Mouse (Mus musculus) granulocyte monocyte progenitor cell, adult 5-6 weeks (primary cell): ENCODE results near the gene Apobec2. TPM values are rescaled to one million over a fixed set of nuclear protein-coding genes. Genes with fewer than 3 reads are reported as not detected.

Experiments
- total RNA-seq, 2 experiments: library from RNA; stranded (forward) in 1 of 2; stranded (reverse) in 1 of 2; fragments of 200-712, 200-1000 nt in 1 of 2; fragments of >200 nt in 1 of 2; fragmentation: Nextera tagmentation in 1 of 2; gene quantifications; 2 replicates each; pipeline ENCODE4 v1.2.3; 2014 to 2017

Gene Apobec2
- total RNA-seq, 2 experiments from 2014 or later = not detected

Other genes starting within 250 kb of the Apobec2 start
- 6.5 and 7.6 TPM in 2 replicates for gene Trem1, start 200.2 kb downstream of the Apobec2 start, total RNA-seq (2014; fragmentation: Nextera tagmentation)
- 13.5 and 14.7 TPM in 2 replicates for gene Trem1, start 200.2 kb downstream of the Apobec2 start, total RNA-seq (2017)
- 84.6 and 114 TPM in 2 replicates for gene Trem3, start 185.2 kb downstream of the Apobec2 start, total RNA-seq (2014; fragmentation: Nextera tagmentation)
- gene Trem3, start 185.2 kb downstream of the Apobec2 start, total RNA-seq (2017) = 126 and 147 TPM in 2 replicates
- gene Treml4, start 168.6 kb downstream of the Apobec2 start, total RNA-seq (2014; fragmentation: Nextera tagmentation) = 0.56 and 0.99 TPM in 2 replicates
- 1.4 and 2.6 TPM in 2 replicates for gene Treml4, start 168.6 kb downstream of the Apobec2 start, total RNA-seq (2017)
- gene Treml2, start 133.4 kb downstream of the Apobec2 start, total RNA-seq (2014; fragmentation: Nextera tagmentation) = 58.2 and 68.7 TPM in 2 replicates
- gene Treml2, start 133.4 kb downstream of the Apobec2 start, total RNA-seq (2017) = 42.5 and 45.8 TPM in 2 replicates
- 3.1 and 8.2 TPM in 2 replicates for gene B430306N03Rik, start 116.8 kb downstream of the Apobec2 start, total RNA-seq (2014; fragmentation: Nextera tagmentation)
- gene B430306N03Rik, start 116.8 kb downstream of the Apobec2 start, total RNA-seq (2017) = 3.0 TPM in 2 replicates
- 2.8 and 6.4 TPM in 2 replicates for gene Trem2, start 86.5 kb downstream of the Apobec2 start, total RNA-seq (2014; fragmentation: Nextera tagmentation)
- gene Trem2, start 86.5 kb downstream of the Apobec2 start, total RNA-seq (2017) = 3.7 and 4.2 TPM in 2 replicates
- gene Treml1, start 73.0 kb downstream of the Apobec2 start, total RNA-seq (2014; fragmentation: Nextera tagmentation) = not detected in 2 replicates
- gene Treml1, start 73.0 kb downstream of the Apobec2 start, total RNA-seq (2017) = 0.41 TPM in 1 of 2 replicates, not detected in the other
- 96.6 and 101 TPM in 2 replicates for gene Nfya, start 23.0 kb downstream of the Apobec2 start, total RNA-seq (2014; fragmentation: Nextera tagmentation)
- 50.9 and 56.0 TPM in 2 replicates for gene Nfya, start 23.0 kb downstream of the Apobec2 start, total RNA-seq (2017)
- gene Oard1, start 22.9 kb downstream of the Apobec2 start, total RNA-seq (2014; fragmentation: Nextera tagmentation) = 52.6 and 59.4 TPM in 2 replicates
- gene Oard1, start 22.9 kb downstream of the Apobec2 start, total RNA-seq (2017) = 52.9 and 58.7 TPM in 2 replicates
- gene Tspo2, start 18.6 kb upstream of the Apobec2 start, total RNA-seq (2014; fragmentation: Nextera tagmentation) = 0.26 and 2.5 TPM in 2 replicates
- 0.17 and 0.62 TPM in 2 replicates for gene Tspo2, start 18.6 kb upstream of the Apobec2 start, total RNA-seq (2017)
- 1.9 TPM in 1 of 2 replicates, not detected in the other for gene Unc5cl, start 22.0 kb upstream of the Apobec2 start, total RNA-seq (2014; fragmentation: Nextera tagmentation)
- gene Unc5cl, start 22.0 kb upstream of the Apobec2 start, total RNA-seq (2017) = 0.21 and 0.43 TPM in 2 replicates